Mouse (Mus musculus): ENCODE data around the gene Aco1. TPM values are rescaled to one million over a fixed set of nuclear protein-coding genes. Genes with fewer than 3 reads are reported as not detected.

The Aco1 gene
- total and polyA plus RNA-seq, 2 experiments = 112 to 178 TPM

- Histone ChIP-seq H3K27ac (replicated peaks; ENCODE audit: insufficient read depth, low read depth, low read length) (no peak overlapping the region), H3K4me3 (ENCODE audit: insufficient read depth, low read depth, low read length) (no peak overlapping the region), H3K36me3 (ENCODE audit: control insufficient read depth, insufficient read depth, low read length) (peaks cover 72% of the 10 kb centered on the region), H3K27me3 (ENCODE audit: control insufficient read depth, insufficient read depth, low read length) (no peaks in the 10 kb centered on the region), H3K9ac (ENCODE audit: low read depth, low read length) (no peak overlapping the region), H3K79me2 (ENCODE audit: control insufficient read depth, insufficient read depth, low read length) (no peaks in the 10 kb centered on the region), H3K4me1 (ENCODE audit: control insufficient read depth, insufficient read depth, low read length) (peaks cover 15% of the 10 kb centered on the region)
- TF ChIP-seq CTCF (IDR thresholded peaks at IDR 0.05; ENCODE audit: low read depth, low read length) = no peak
- no peak for TF ChIP-seq POLR2A (IDR thresholded peaks at IDR 0.05; ENCODE audit: extremely low read depth, insufficient read depth, low read length)
- WGBS = 88% methylated on average over 7 of the region's 7 CpGs
- no peak for DNase-seq (ENCODE audit: extremely low read depth, low read depth, low spot score)
These were observed 45.1 kb downstream of the Aco1 start for GRCm38 (mm10) chr4:40187956-40188355.

- Histone ChIP-seq H3K9ac (ENCODE audit: low read depth, low read length) (no peak overlapping the region), H3K27me3 (ENCODE audit: control insufficient read depth, insufficient read depth, low read length) (no peaks in the 10 kb centered on the region), H3K36me3 (ENCODE audit: control insufficient read depth, insufficient read depth, low read length) (peaks cover 69% of the 10 kb centered on the region), H3K4me1 (ENCODE audit: control insufficient read depth, insufficient read depth, low read length) (no peaks in the 10 kb centered on the region), H3K27ac (replicated peaks; ENCODE audit: insufficient read depth, low read depth, low read length) (no peak overlapping the region), H3K79me2 (ENCODE audit: control insufficient read depth, insufficient read depth, low read length) (no peaks in the 10 kb centered on the region), H3K4me3 (ENCODE audit: insufficient read depth, low read depth, low read length) (no peak overlapping the region)
- DNase-seq (ENCODE audit: extremely low read depth, low read depth, low spot score) = no peak
- WGBS = 84% methylated on average over 2 of the region's 2 CpGs
- no peak for TF ChIP-seq POLR2A (IDR thresholded peaks at IDR 0.05; ENCODE audit: extremely low read depth, insufficient read depth, low read length)
- no peak for TF ChIP-seq CTCF (IDR thresholded peaks at IDR 0.05; ENCODE audit: low read depth, low read length)
These were observed 49.4 kb downstream of the Aco1 start for GRCm38 (mm10) chr4:40192246-40192645.

GRCm38 (mm10) chr4:40193461-40193860 is 50.6 kb downstream of the Aco1 start:
- H3K27ac ChIP-seq (replicated peaks; ENCODE audit: insufficient read depth, low read depth, low read length) = no peak overlapping the region

GRCm38 (mm10) chr4:40195336-40195735 is 52.5 kb downstream of the Aco1 start:
- Histone ChIP-seq H3K27ac (replicated peaks; ENCODE audit: insufficient read depth, low read depth, low read length) (no peak overlapping the region), H3K36me3 (ENCODE audit: control insufficient read depth, insufficient read depth, low read length) (peaks cover 60% of the 10 kb centered on the region), H3K27me3 (ENCODE audit: control insufficient read depth, insufficient read depth, low read length) (no peaks in the 10 kb centered on the region), H3K4me3 (ENCODE audit: insufficient read depth, low read depth, low read length) (no peak overlapping the region), H3K79me2 (ENCODE audit: control insufficient read depth, insufficient read depth, low read length) (no peaks in the 10 kb centered on the region), H3K9ac (ENCODE audit: low read depth, low read length) (no peak overlapping the region), H3K4me1 (ENCODE audit: control insufficient read depth, insufficient read depth, low read length) (no peaks in the 10 kb centered on the region)
- 93% methylated on average over 2 of the region's 2 CpGs for WGBS
- DNase-seq (ENCODE audit: extremely low read depth, low read depth, low spot score) = no peak
- no peak for TF ChIP-seq CTCF (IDR thresholded peaks at IDR 0.05; ENCODE audit: low read depth, low read length)
- no peak for TF ChIP-seq POLR2A (IDR thresholded peaks at IDR 0.05; ENCODE audit: extremely low read depth, insufficient read depth, low read length)

More at GRCm38 (mm10) chr4:40193461-40193860, 50.6 kb downstream of the Aco1 start:
- Histone ChIP-seq H3K79me2 (ENCODE audit: control insufficient read depth, insufficient read depth, low read length) (no peaks in the 10 kb centered on the region), H3K36me3 (ENCODE audit: control insufficient read depth, insufficient read depth, low read length) (peaks cover 66% of the 10 kb centered on the region), H3K4me3 (ENCODE audit: insufficient read depth, low read depth, low read length) (no peak overlapping the region), H3K4me1 (ENCODE audit: control insufficient read depth, insufficient read depth, low read length) (no peaks in the 10 kb centered on the region), H3K27me3 (ENCODE audit: control insufficient read depth, insufficient read depth, low read length) (no peaks in the 10 kb centered on the region), H3K9ac (ENCODE audit: low read depth, low read length) (no peak overlapping the region)
- TF ChIP-seq CTCF (IDR thresholded peaks at IDR 0.05; ENCODE audit: low read depth, low read length) = no peak
- TF ChIP-seq POLR2A (IDR thresholded peaks at IDR 0.05; ENCODE audit: extremely low read depth, insufficient read depth, low read length) = no peak
- DNase-seq (ENCODE audit: extremely low read depth, low read depth, low spot score) = no peak
- 84% methylated on average over 9 of the region's 9 CpGs for WGBS

DNA sequence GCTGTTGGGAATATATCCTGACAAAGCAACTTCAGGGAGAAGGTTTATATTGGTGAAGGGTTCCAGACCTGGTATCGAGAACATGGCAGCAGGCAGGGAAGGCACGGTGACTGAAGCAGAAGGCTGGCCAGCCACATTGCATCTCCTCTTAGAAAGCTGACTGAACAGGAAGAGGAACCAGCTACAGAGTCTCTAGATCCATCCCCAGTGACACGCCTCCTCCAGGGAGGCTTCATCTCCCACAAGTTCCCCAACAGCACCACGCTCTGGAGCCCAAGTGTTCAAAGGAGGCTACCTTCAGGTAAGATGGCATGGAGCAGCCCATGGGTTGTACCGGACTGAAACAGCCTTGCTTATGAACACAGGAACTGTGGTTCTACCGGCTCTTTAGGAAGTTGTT is 59.3 kb downstream of the Aco1 start:
- Histone ChIP-seq H3K4me3 (ENCODE audit: insufficient read depth, low read depth, low read length) (no peak overlapping the region), H3K79me2 (ENCODE audit: control insufficient read depth, insufficient read depth, low read length) (no peaks in the 10 kb centered on the region), H3K27ac (replicated peaks; ENCODE audit: insufficient read depth, low read depth, low read length) (no peak overlapping the region), H3K9ac (ENCODE audit: low read depth, low read length) (no peak overlapping the region), H3K27me3 (ENCODE audit: control insufficient read depth, insufficient read depth, low read length) (no peaks in the 10 kb centered on the region), H3K4me1 (ENCODE audit: control insufficient read depth, insufficient read depth, low read length) (peaks cover 5% of the 10 kb centered on the region; the same call in 1 of the 2 replicates), H3K36me3 (ENCODE audit: control insufficient read depth, insufficient read depth, low read length) (peaks cover 25% of the 10 kb centered on the region)
- TF ChIP-seq CTCF (IDR thresholded peaks at IDR 0.05; ENCODE audit: low read depth, low read length) (no peak), POLR2A (IDR thresholded peaks at IDR 0.05; ENCODE audit: extremely low read depth, insufficient read depth, low read length) (no peak)
- WGBS = 91% methylated on average over 6 of the region's 6 CpGs
- DNase-seq (ENCODE audit: extremely low read depth, low read depth, low spot score) = no peak

DNA sequence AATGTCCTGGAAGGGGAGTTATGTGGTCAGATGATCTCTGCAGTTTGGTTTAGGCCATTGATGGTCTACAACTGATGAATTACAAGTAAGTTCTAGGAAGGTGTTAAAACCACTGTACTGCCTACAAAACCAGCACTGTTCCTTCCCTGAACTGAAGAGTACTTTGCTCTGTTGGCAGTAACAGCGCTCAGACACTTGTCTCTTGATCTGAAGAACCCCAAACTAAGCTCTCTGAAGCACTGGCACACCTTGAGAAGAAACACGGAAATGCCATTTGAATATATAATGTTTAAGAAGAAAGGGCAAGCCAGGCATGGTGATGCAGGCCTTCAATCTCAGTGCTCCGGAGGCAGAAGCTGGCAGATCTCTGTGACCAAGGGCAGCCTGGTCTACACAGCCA is 61.5 kb downstream of the Aco1 start:
- peak overlapping the region; percentile 82 for H3K27ac ChIP-seq (replicated peaks; ENCODE audit: insufficient read depth, low read depth, low read length)
- no peak overlapping the region for H3K4me3 ChIP-seq (ENCODE audit: insufficient read depth, low read depth, low read length)
- no peaks in the 10 kb centered on the region for H3K27me3 ChIP-seq (ENCODE audit: control insufficient read depth, insufficient read depth, low read length)
- DNase-seq (ENCODE audit: extremely low read depth, low read depth, low spot score) = no peak
- H3K9ac ChIP-seq (ENCODE audit: low read depth, low read length) = 0 out of 2 replicates have a peak overlapping the region, but pooled peaks have one; percentile 21
- no peaks in the 10 kb centered on the region for H3K79me2 ChIP-seq (ENCODE audit: control insufficient read depth, insufficient read depth, low read length)
- TF ChIP-seq POLR2A (IDR thresholded peaks at IDR 0.05; ENCODE audit: extremely low read depth, insufficient read depth, low read length) = no peak
- TF ChIP-seq CTCF (IDR thresholded peaks at IDR 0.05; ENCODE audit: low read depth, low read length) = no peak
- H3K4me1 ChIP-seq (ENCODE audit: control insufficient read depth, insufficient read depth, low read length) = peaks cover 5% of the 10 kb centered on the region; the same call in 1 of the 2 replicates
- H3K36me3 ChIP-seq (ENCODE audit: control insufficient read depth, insufficient read depth, low read length) = peaks cover 25% of the 10 kb centered on the region
- 45% methylated on average over 3 of the region's 3 CpGs for WGBS

All from liver, adult 2 months (tissue).